Mouse (Mus musculus): Measurements from ENCODE around the gene Hivep3. TPM values are rescaled to one million over a fixed set of nuclear protein-coding genes. Genes with fewer than 3 reads are reported as not detected.

Hivep3 gene
- polyA plus RNA-seq, 1 experiment from 2014 or later = 5.7 TPM

GRCm38 (mm10) chr4:119750681-119751211 lies 17.2 kb downstream of the Hivep3 start:
- WGBS = 87% methylated on average over 6 of the region's 6 CpGs
- H3K36me3 ChIP-seq (ENCODE audit: control insufficient read depth, insufficient read depth, low read length) = no peaks in the 10 kb centered on the region
- H3K27ac ChIP-seq (ENCODE audit: low read depth, low read length) = no peak overlapping the region
- H3K4me2 ChIP-seq (ENCODE audit: low read depth) = no peak overlapping the region
- ATAC-seq (ENCODE audit: insufficient read depth, low FRiP score, low TSS enrichment) (no peak), DNase-seq (ENCODE audit: low spot score) (no peak)
- H3K9ac ChIP-seq (ENCODE audit: low read length) = no peak overlapping the region
- no peaks in the 10 kb centered on the region for H3K9me3 ChIP-seq (ENCODE audit: control insufficient read depth, low read length)
- no peaks in the 10 kb centered on the region for H3K27me3 ChIP-seq (ENCODE audit: control insufficient read depth, insufficient read depth, low read length)
- H3K4me1 ChIP-seq (ENCODE audit: control insufficient read depth, insufficient read depth, low read length) = no peaks in the 10 kb centered on the region
- no peak overlapping the region for H3K4me3 ChIP-seq (ENCODE audit: low read depth, low read length)

GRCm38 (mm10) chr4:119751408-119752006 lies 17.9 kb downstream of the Hivep3 start:
- DNase-seq (ENCODE audit: low spot score) (no peak), ATAC-seq (ENCODE audit: insufficient read depth, low FRiP score, low TSS enrichment) (no peak)
- no peaks in the 10 kb centered on the region for H3K27me3 ChIP-seq (ENCODE audit: control insufficient read depth, insufficient read depth, low read length)
- H3K36me3 ChIP-seq (ENCODE audit: control insufficient read depth, insufficient read depth, low read length) = no peaks in the 10 kb centered on the region
- no peaks in the 10 kb centered on the region for H3K4me1 ChIP-seq (ENCODE audit: control insufficient read depth, insufficient read depth, low read length)
- no peaks in the 10 kb centered on the region for H3K9me3 ChIP-seq (ENCODE audit: control insufficient read depth, low read length)
- H3K27ac ChIP-seq (ENCODE audit: low read depth, low read length) = no peak overlapping the region
- no peak overlapping the region for H3K4me3 ChIP-seq (ENCODE audit: low read depth, low read length)
- no peak overlapping the region for H3K4me2 ChIP-seq (ENCODE audit: low read depth)
- no peak overlapping the region for H3K9ac ChIP-seq (ENCODE audit: low read length)
- 79% methylated on average over 2 of the region's 2 CpGs for WGBS

- no peaks in the 10 kb centered on the region for H3K9me3 ChIP-seq (ENCODE audit: control insufficient read depth, low read length)
- WGBS = 89% methylated on average over 4 of the region's 4 CpGs
- H3K27ac ChIP-seq (ENCODE audit: low read depth, low read length) = no peak overlapping the region
- no peak for DNase-seq (ENCODE audit: low spot score)
- no peaks in the 10 kb centered on the region for H3K36me3 ChIP-seq (ENCODE audit: control insufficient read depth, insufficient read depth, low read length)
- ATAC-seq (ENCODE audit: insufficient read depth, low FRiP score, low TSS enrichment) = no peak
- H3K27me3 ChIP-seq (ENCODE audit: control insufficient read depth, insufficient read depth, low read length) = no peaks in the 10 kb centered on the region
- H3K4me2 ChIP-seq (ENCODE audit: low read depth) = no peak overlapping the region
- H3K4me1 ChIP-seq (ENCODE audit: control insufficient read depth, insufficient read depth, low read length) = no peaks in the 10 kb centered on the region
- H3K4me3 ChIP-seq (ENCODE audit: low read depth, low read length) = no peak overlapping the region
- H3K9ac ChIP-seq (ENCODE audit: low read length) = no peak overlapping the region
These were observed 26.1 kb downstream of the Hivep3 start for GRCm38 (mm10) chr4:119759574-119760233.

GRCm38 (mm10) chr4:119760820-119761219 lies 27.2 kb downstream of the Hivep3 start:
- Histone ChIP-seq H3K27me3 (ENCODE audit: control insufficient read depth, insufficient read depth, low read length) (no peaks in the 10 kb centered on the region), H3K4me1 (ENCODE audit: control insufficient read depth, insufficient read depth, low read length) (no peaks in the 10 kb centered on the region), H3K36me3 (ENCODE audit: control insufficient read depth, insufficient read depth, low read length) (no peaks in the 10 kb centered on the region), H3K9ac (ENCODE audit: low read length) (no peak overlapping the region), H3K4me3 (ENCODE audit: low read depth, low read length) (no peak overlapping the region), H3K4me2 (ENCODE audit: low read depth) (no peak overlapping the region), H3K9me3 (ENCODE audit: control insufficient read depth, low read length) (no peaks in the 10 kb centered on the region), H3K27ac (ENCODE audit: low read depth, low read length) (no peak overlapping the region)
- DNase-seq (ENCODE audit: low spot score) = no peak
- ATAC-seq (ENCODE audit: insufficient read depth, low FRiP score, low TSS enrichment) = no peak
- WGBS = 87% methylated on average over 7 of the region's 7 CpGs

GRCm38 (mm10) chr4:119761459-119762121 lies 28.0 kb downstream of the Hivep3 start:
- no peak for DNase-seq (ENCODE audit: low spot score)
- H3K36me3 ChIP-seq (ENCODE audit: control insufficient read depth, insufficient read depth, low read length) = no peaks in the 10 kb centered on the region
- 88% methylated on average over 9 of the region's 9 CpGs for WGBS

GRCm38 (mm10) chr4:119762171-119762570 lies 28.6 kb downstream of the Hivep3 start:
- no peak overlapping the region for H3K9ac ChIP-seq (ENCODE audit: low read length)
- no peak overlapping the region for H3K4me3 ChIP-seq (ENCODE audit: low read depth, low read length)
- no peak overlapping the region for H3K4me2 ChIP-seq (ENCODE audit: low read depth)
- H3K36me3 ChIP-seq (ENCODE audit: control insufficient read depth, insufficient read depth, low read length) = no peaks in the 10 kb centered on the region
- ATAC-seq (ENCODE audit: insufficient read depth, low FRiP score, low TSS enrichment) (no peak), DNase-seq (ENCODE audit: low spot score) (no peak)
- H3K27me3 ChIP-seq (ENCODE audit: control insufficient read depth, insufficient read depth, low read length) = no peaks in the 10 kb centered on the region
- no peak overlapping the region for H3K27ac ChIP-seq (ENCODE audit: low read depth, low read length)
- no peaks in the 10 kb centered on the region for H3K9me3 ChIP-seq (ENCODE audit: control insufficient read depth, low read length)
- no peaks in the 10 kb centered on the region for H3K4me1 ChIP-seq (ENCODE audit: control insufficient read depth, insufficient read depth, low read length)
- 89% methylated on average over 2 of the region's 2 CpGs for WGBS

More at GRCm38 (mm10) chr4:119761459-119762121, 28.0 kb downstream of the Hivep3 start:
- Histone ChIP-seq H3K9me3 (ENCODE audit: control insufficient read depth, low read length) (no peaks in the 10 kb centered on the region), H3K9ac (ENCODE audit: low read length) (no peak overlapping the region), H3K4me1 (ENCODE audit: control insufficient read depth, insufficient read depth, low read length) (no peaks in the 10 kb centered on the region), H3K4me2 (ENCODE audit: low read depth) (no peak overlapping the region), H3K27ac (ENCODE audit: low read depth, low read length) (no peak overlapping the region), H3K4me3 (ENCODE audit: low read depth, low read length) (no peak overlapping the region), H3K27me3 (ENCODE audit: control insufficient read depth, insufficient read depth, low read length) (no peaks in the 10 kb centered on the region)
- ATAC-seq (ENCODE audit: insufficient read depth, low FRiP score, low TSS enrichment) = no peak

- no peak overlapping the region for H3K4me3 ChIP-seq (ENCODE audit: low read depth, low read length)
These were observed 34.5 kb downstream of the Hivep3 start for GRCm38 (mm10) chr4:119768046-119768445.

GRCm38 (mm10) chr4:119775913-119776312 lies 42.3 kb downstream of the Hivep3 start:
- Histone ChIP-seq H3K4me2 (ENCODE audit: low read depth) (no peak overlapping the region), H3K4me3 (ENCODE audit: low read depth, low read length) (no peak overlapping the region), H3K4me1 (ENCODE audit: control insufficient read depth, insufficient read depth, low read length) (no peaks in the 10 kb centered on the region), H3K36me3 (ENCODE audit: control insufficient read depth, insufficient read depth, low read length) (no peaks in the 10 kb centered on the region), H3K9me3 (ENCODE audit: control insufficient read depth, low read length) (no peaks in the 10 kb centered on the region), H3K9ac (ENCODE audit: low read length) (no peak overlapping the region), H3K27me3 (ENCODE audit: control insufficient read depth, insufficient read depth, low read length) (no peaks in the 10 kb centered on the region), H3K27ac (ENCODE audit: low read depth, low read length) (no peak overlapping the region)
- DNase-seq (ENCODE audit: low spot score) (no peak), ATAC-seq (ENCODE audit: insufficient read depth, low FRiP score, low TSS enrichment) (no peak)
- WGBS = 89% methylated on average over 3 of the region's 3 CpGs

More at GRCm38 (mm10) chr4:119768046-119768445, 34.5 kb downstream of the Hivep3 start:
- Histone ChIP-seq H3K27me3 (ENCODE audit: control insufficient read depth, insufficient read depth, low read length) (no peaks in the 10 kb centered on the region), H3K9ac (ENCODE audit: low read length) (no peak overlapping the region), H3K4me1 (ENCODE audit: control insufficient read depth, insufficient read depth, low read length) (no peaks in the 10 kb centered on the region), H3K9me3 (ENCODE audit: control insufficient read depth, low read length) (no peaks in the 10 kb centered on the region), H3K4me2 (ENCODE audit: low read depth) (no peak overlapping the region), H3K36me3 (ENCODE audit: control insufficient read depth, insufficient read depth, low read length) (no peaks in the 10 kb centered on the region), H3K27ac (ENCODE audit: low read depth, low read length) (no peak overlapping the region)
- no peak for DNase-seq (ENCODE audit: low spot score)
- 76% methylated on average over 3 of the region's 3 CpGs for WGBS
- ATAC-seq (ENCODE audit: insufficient read depth, low FRiP score, low TSS enrichment) = no peak
